Mouse (Mus musculus): ENCODE measurements around the gene Grm4.

DNA sequence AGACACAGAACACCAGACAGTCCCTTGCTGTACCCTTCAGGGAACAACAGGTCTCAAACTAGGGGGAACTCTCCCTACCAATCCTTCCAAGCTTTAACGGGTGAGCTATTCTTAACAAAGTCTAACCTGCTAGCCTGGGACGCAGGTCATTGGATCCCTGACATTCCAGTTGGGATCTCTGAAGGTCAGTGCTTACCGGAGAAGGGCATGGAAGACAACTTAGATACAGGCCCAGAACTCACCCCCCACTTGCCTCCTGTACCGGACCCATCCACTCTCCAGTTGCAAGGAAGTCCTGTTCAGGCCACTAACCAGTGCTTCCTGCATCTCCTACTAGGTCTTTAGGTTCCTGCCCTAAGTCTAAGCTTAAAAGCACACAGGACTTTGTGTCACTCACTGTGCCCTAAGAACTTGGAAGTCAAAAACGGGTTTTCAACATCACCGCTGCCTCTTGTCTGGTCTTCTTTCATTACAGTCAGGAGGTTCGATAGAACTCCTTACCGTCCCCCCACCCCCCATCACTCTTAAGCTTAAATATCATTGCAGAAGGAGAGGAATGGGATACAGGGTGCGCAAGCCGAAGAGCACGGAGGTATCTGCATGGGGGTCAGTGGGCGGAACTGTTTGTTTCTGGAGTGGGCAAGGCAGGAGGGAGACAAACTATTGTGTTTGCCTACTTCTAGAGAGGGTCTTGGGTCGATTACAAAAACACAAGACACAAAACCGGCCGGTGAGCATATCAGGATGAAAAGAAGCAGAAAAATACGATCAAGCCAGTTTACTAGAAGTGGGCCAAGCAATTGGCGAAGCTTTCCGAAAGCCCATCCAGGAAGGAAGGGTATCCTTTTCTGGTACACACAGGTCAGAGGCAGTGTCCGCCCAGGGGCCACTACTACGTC, 33.1 kb upstream of the Grm4 start:
- TF ChIP-seq CTCF (IDR thresholded peaks at IDR 0.05; ENCODE audit: borderline replicate concordance, insufficient read depth, low read depth, low read length): no peak
- no peak for TF ChIP-seq POLR2A (IDR thresholded peaks at IDR 0.05; ENCODE audit: borderline replicate concordance, insufficient read depth, low read length)
